Mouse (Mus musculus) hindbrain, embryonic 14.5 days (tissue): ENCODE data around the gene Gm3336. TPM values are rescaled to one million over a fixed set of nuclear protein-coding genes. Genes with fewer than 3 reads are reported as not detected.

Experiments used
- ATAC-seq: fragments of 200-750 bp; cut with Nextera tagmentation; 2 replicates; pipeline ENCODE4 v1.8.0; 2017; ENCODE audit warnings: moderate number of reproducible peaks, mild to moderate bottlenecking, moderate TSS enrichment, moderate library complexity; ENCODE audit not compliant: low FRiP score
- DNase-seq: peaks from one replicate; pipeline ENCODE4 v3.0.0-alpha.2; 2015; ENCODE audit warnings: low spot score
- H3K27ac ChIP-seq: fragments of 300-500 bp; sonication (generic); 2 replicates; pipeline ENCODE4 v1.5.1; 2014; ENCODE audit warnings: mild to moderate bottlenecking, moderate library complexity
- H3K27me3 ChIP-seq: fragments of 300-500 bp; sonication (generic); 2 replicates; pipeline ENCODE4 v1.6.1; 2014; ENCODE audit warnings: mild to moderate bottlenecking, low read length, mixed read lengths; ENCODE audit not compliant: control insufficient read depth, insufficient read depth
- H3K36me3 ChIP-seq: fragments of 300-500 bp; sonication (generic); replicated peaks from 2 replicates; pipeline ENCODE4 v1.6.1; 2014; ENCODE audit not compliant: control insufficient read depth, insufficient read depth
- H3K4me1 ChIP-seq: fragments of 300-500 bp; sonication (generic); replicated peaks from 2 replicates; pipeline ENCODE4 v1.6.1; 2014; ENCODE audit warnings: antibody characterized with exemption, low read length, mixed read lengths; ENCODE audit not compliant: control insufficient read depth, insufficient read depth
- H3K4me2 ChIP-seq: fragments of 300-500 bp; sonication (generic); replicated peaks from 2 replicates; pipeline ENCODE4 v1.6.1; 2014; ENCODE audit warnings: mild to moderate bottlenecking, moderate library complexity
- H3K4me3 ChIP-seq: fragments of 300-500 bp; sonication (generic); replicated peaks from 2 replicates; pipeline ENCODE4 v1.5.1; 2014; ENCODE audit warnings: mild to moderate bottlenecking, low read length
- H3K9ac ChIP-seq: fragments of 300-500 bp; sonication (generic); 2 replicates; pipeline ENCODE4 v1.6.1; 2014
- H3K9me3 ChIP-seq: fragments of 300-500 bp; sonication (generic); 2 replicates; pipeline ENCODE4 v1.6.1; 2016; ENCODE audit warnings: low read length; ENCODE audit not compliant: control insufficient read depth
- WGBS: fragments of 180-500 bp; shearing (Covaris S2); extraction: QIAGEN DNeasy Blood & Tissue Kit; methylation state at CpG from one replicate; pipeline ENCODE4 v1.1.7; 2014; 5-methylcytosine and 5-hydroxymethylcytosine counted together
- polyA plus RNA-seq: library from polyadenylated mRNA; unstranded; fragments of >200 nt; fragmentation: Nextera tagmentation; extraction: Ambion mirVana; gene quantifications from 2 replicates; pipeline ENCODE4 v1.2.1, GENCODE M21; 2014

Gene Gm3336
- polyA plus RNA-seq, 1 experiment from 2014 or later: not detected

GRCm38 (mm10) chr8:70699116-70699833 lies 19.1 kb upstream of the Gm3336 start:
- ATAC-seq: peak; percentile 16; the same call in 1 of the 2 replicates
- H3K9ac ChIP-seq: peak overlapping the region; percentile 99
- H3K36me3 ChIP-seq: peaks cover 9% of the 10 kb centered on the region
- H3K4me2 ChIP-seq: peak overlapping the region; percentile 86
- H3K9me3 ChIP-seq: no peaks in the 10 kb centered on the region
- peaks cover 52% of the 10 kb centered on the region for H3K4me1 ChIP-seq
- peak overlapping the region; percentile 99 for H3K4me3 ChIP-seq
- under 1% methylated on average over 89 of the region's 89 CpGs for WGBS
- no peaks in the 10 kb centered on the region for H3K27me3 ChIP-seq
- no peak for DNase-seq
- H3K27ac ChIP-seq: peak overlapping the region; percentile 99

GRCm38 (mm10) chr8:70699834-70700554 lies 18.3 kb upstream of the Gm3336 start:
- ATAC-seq (peak; percentile 6; the same call in 1 of the 2 replicates), DNase-seq (peak; percentile 82)
- peaks cover 52% of the 10 kb centered on the region for H3K4me1 ChIP-seq
- peak overlapping the region; percentile 99 for H3K27ac ChIP-seq
- H3K36me3 ChIP-seq: peaks cover 9% of the 10 kb centered on the region
- peak overlapping the region; percentile 86 for H3K4me2 ChIP-seq
- H3K27me3 ChIP-seq: no peaks in the 10 kb centered on the region
- H3K9me3 ChIP-seq: no peaks in the 10 kb centered on the region
- H3K9ac ChIP-seq: peak overlapping the region; percentile 99
- peak overlapping the region; percentile 99 for H3K4me3 ChIP-seq
- under 1% methylated on average over 58 of the region's 59 CpGs for WGBS

- WGBS: 0% methylated on average over 20 of the region's 20 CpGs
- Histone ChIP-seq H3K27ac (peak overlapping the region; percentile 99), H3K27me3 (no peaks in the 10 kb centered on the region), H3K4me2 (peak overlapping the region; percentile 86), H3K4me3 (peak overlapping the region; percentile 99), H3K4me1 (peaks cover 50% of the 10 kb centered on the region), H3K9ac (peak overlapping the region; percentile 99), H3K36me3 (peaks cover 9% of the 10 kb centered on the region), H3K9me3 (no peaks in the 10 kb centered on the region)
- ATAC-seq: peak; percentile 31
- DNase-seq: peak; percentile 94
These were observed 17.8 kb upstream of the Gm3336 start for GRCm38 (mm10) chr8:70700555-70700922.

GRCm38 (mm10) chr8:70701048-70701981 lies 17.0 kb upstream of the Gm3336 start:
- H3K27ac ChIP-seq: peak overlapping the region; percentile 99
- ATAC-seq (no peak), DNase-seq (no peak)
- H3K9ac ChIP-seq: peak overlapping the region; percentile 99
- peak overlapping the region; percentile 86 for H3K4me2 ChIP-seq
- peak overlapping the region; percentile 99 for H3K4me3 ChIP-seq
- H3K9me3 ChIP-seq: no peaks in the 10 kb centered on the region
- H3K4me1 ChIP-seq: peaks cover 42% of the 10 kb centered on the region
- peaks cover 9% of the 10 kb centered on the region for H3K36me3 ChIP-seq
- 51% methylated on average over 10 of the region's 10 CpGs for WGBS
- no peaks in the 10 kb centered on the region for H3K27me3 ChIP-seq

GRCm38 (mm10) chr8:70701982-70702841 lies 16.1 kb upstream of the Gm3336 start:
- Histone ChIP-seq H3K9ac (no peak overlapping the region; the same call in 1 of the 2 replicates), H3K4me1 (peaks cover 34% of the 10 kb centered on the region), H3K4me3 (peak overlapping the region; percentile 99; the same call in 1 of the 2 replicates), H3K9me3 (no peaks in the 10 kb centered on the region), H3K4me2 (peak overlapping the region; percentile 86), H3K36me3 (peaks cover 9% of the 10 kb centered on the region), H3K27ac (no peak overlapping the region), H3K27me3 (no peaks in the 10 kb centered on the region)
- ATAC-seq (no peak), DNase-seq (no peak)
- WGBS: 77% methylated on average over 2 of the region's 2 CpGs

GRCm38 (mm10) chr8:70702842-70703182 lies 15.5 kb upstream of the Gm3336 start:
- H3K27ac ChIP-seq: no peak overlapping the region
- WGBS: 84% methylated on average over 3 of the region's 3 CpGs

GRCm38 (mm10) chr8:70703287-70703686 lies 15.1 kb upstream of the Gm3336 start, which contains the start of gene Iqcn:
TSS of gene Iqcn (plus strand) at chr8:70703457.
- Histone ChIP-seq H3K4me3 (no peak within 1 kb of the TSS), H3K36me3 (peaks cover 9% of the 10 kb centered on the region), H3K9ac (no peak within 1 kb of the TSS), H3K4me1 (peaks cover 23% of the 10 kb centered on the region), H3K27me3 (no peaks in the 10 kb centered on the region), H3K9me3 (no peaks in the 10 kb centered on the region), H3K4me2 (peak within 1 kb of the TSS; percentile 86), H3K27ac (no peak within 1 kb of the TSS)
- ATAC-seq (no peak), DNase-seq (no peak)
- WGBS: 90% methylated on average over 3 of the region's 3 CpGs

More at GRCm38 (mm10) chr8:70702842-70703182, 15.5 kb upstream of the Gm3336 start:
- Histone ChIP-seq H3K9ac (no peak overlapping the region), H3K4me3 (no peak overlapping the region), H3K27me3 (no peaks in the 10 kb centered on the region), H3K4me1 (peaks cover 28% of the 10 kb centered on the region), H3K9me3 (no peaks in the 10 kb centered on the region), H3K36me3 (peaks cover 9% of the 10 kb centered on the region), H3K4me2 (peak overlapping the region; percentile 86; the same call in 1 of the 2 replicates)
- DNase-seq: no peak
- no peak for ATAC-seq

- Histone ChIP-seq H3K36me3 (peaks cover 2% of the 10 kb centered on the region; the same call in 1 of the 2 replicates), H3K4me1 (no peaks in the 10 kb centered on the region), H3K27me3 (no peaks in the 10 kb centered on the region), H3K9ac (no peak overlapping the region), H3K4me3 (no peak overlapping the region), H3K27ac (no peak overlapping the region), H3K9me3 (no peaks in the 10 kb centered on the region), H3K4me2 (no peak overlapping the region)
- no peak for ATAC-seq
- DNase-seq: no peak
- 90% methylated on average over 14 of the region's 14 CpGs for WGBS
These were observed 10.1 kb upstream of the Gm3336 start for GRCm38 (mm10) chr8:70708281-70708680.
